Mouse (Mus musculus): ENCODE data around the gene Pik3cb.

- TF ChIP-seq CTCF (IDR thresholded peaks at IDR 0.05 in 2 of 3, conservative IDR thresholded peaks at IDR 0.05 in 1 of 3; ENCODE audit: control insufficient read depth in 1 of 3, insufficient read depth in 1 of 3, low read depth in 2 of 3, low read length in 3 of 3, poor library complexity in 1 of 3, severe bottlenecking in 1 of 3) (no peak), USF1 (IDR thresholded peaks at IDR 0.05; ENCODE audit: low read depth, low read length) (no peak), JUND (IDR thresholded peaks at IDR 0.05; ENCODE audit: low read depth, low read length) (no peak), KAT2A (conservative IDR thresholded peaks at IDR 0.05; ENCODE audit: low read depth, low read length) (no peak)
These were observed 58.7 kb downstream of the Pik3cb start for GRCm38 (mm10) chr9:99081718-99082117.

Data from MEL (cell line).